Mouse (Mus musculus): ENCODE measurements around the gene Otulin.

The Otulin gene

GRCm38 (mm10) chr15:27549071-27549470 is 81.4 kb downstream of the Otulin start:
- no peak for DNase-seq (ENCODE audit: low spot score)

GRCm38 (mm10) chr15:27548110-27548509 is 82.4 kb downstream of the Otulin start:
- no peak for DNase-seq (ENCODE audit: low spot score)

GRCm38 (mm10) chr15:27545203-27545602 is 85.3 kb downstream of the Otulin start:
- DNase-seq (ENCODE audit: low spot score), result no peak

- no peak for DNase-seq (ENCODE audit: low spot score)
These were observed 90.7 kb downstream of the Otulin start for GRCm38 (mm10) chr15:27539745-27540144.

- DNase-seq (ENCODE audit: low spot score), result no peak
These were observed 92.8 kb downstream of the Otulin start for GRCm38 (mm10) chr15:27537519-27538223.

- no peak for DNase-seq (ENCODE audit: low spot score)
These were observed 93.7 kb downstream of the Otulin start for GRCm38 (mm10) chr15:27536771-27537170.

- DNase-seq (ENCODE audit: low spot score), result no peak
These were observed 94.3 kb downstream of the Otulin start for GRCm38 (mm10) chr15:27536186-27536585.

- DNase-seq (ENCODE audit: low spot score), result no peak
These were observed 94.8 kb downstream of the Otulin start for GRCm38 (mm10) chr15:27535681-27536080.

GRCm38 (mm10) chr15:27533036-27533435 is 97.5 kb downstream of the Otulin start:
- no peak for DNase-seq (ENCODE audit: low spot score)

- DNase-seq (ENCODE audit: low spot score), result no peak
These were observed 100.5 kb downstream of the Otulin start for GRCm38 (mm10) chr15:27530023-27530422.

GRCm38 (mm10) chr15:27528896-27529295 is 101.6 kb downstream of the Otulin start:
- DNase-seq (ENCODE audit: low spot score), result no peak

GRCm38 (mm10) chr15:27525233-27526005 is 105.1 kb downstream of the Otulin start:
- no peak for DNase-seq (ENCODE audit: low spot score)

GRCm38 (mm10) chr15:27519857-27520256 is 110.6 kb downstream of the Otulin start:
- DNase-seq (ENCODE audit: low spot score), result no peak

GRCm38 (mm10) chr15:27518026-27518425 is 112.5 kb downstream of the Otulin start:
- no peak for DNase-seq (ENCODE audit: low spot score)

- DNase-seq (ENCODE audit: low spot score), result no peak
These were observed 113.6 kb downstream of the Otulin start for GRCm38 (mm10) chr15:27516927-27517326.

- no peak for DNase-seq (ENCODE audit: low spot score)
These were observed 121.5 kb downstream of the Otulin start for GRCm38 (mm10) chr15:27508982-27509381.

GRCm38 (mm10) chr15:27508169-27508568 is 122.3 kb downstream of the Otulin start:
- no peak for DNase-seq (ENCODE audit: low spot score)

GRCm38 (mm10) chr15:27506893-27507596 is 123.4 kb downstream of the Otulin start:
- DNase-seq (ENCODE audit: low spot score), result no peak

- no peak for DNase-seq (ENCODE audit: low spot score)
These were observed 124.2 kb downstream of the Otulin start for GRCm38 (mm10) chr15:27506127-27506886.

- no peak for DNase-seq (ENCODE audit: low spot score)
These were observed 126.4 kb downstream of the Otulin start for GRCm38 (mm10) chr15:27503801-27504730.

- no peak for DNase-seq (ENCODE audit: low spot score)
These were observed 127.3 kb downstream of the Otulin start for GRCm38 (mm10) chr15:27503221-27503620.

Data from urinary bladder, postnatal 25 days (tissue).